Mouse (Mus musculus): ENCODE data around the gene Hist2h2ab. TPM values are rescaled to one million over a fixed set of nuclear protein-coding genes. Genes with fewer than 3 reads are reported as not detected.
"Not testable (repeated sequence)": the region's sequence is repeated elsewhere in the genome, so short reads cannot be mapped to it uniquely, and the experiment has no call there.

Gene Hist2h2ab
- polyA plus RNA-seq, 1 experiment from 2014 or later = not detected

DNA sequence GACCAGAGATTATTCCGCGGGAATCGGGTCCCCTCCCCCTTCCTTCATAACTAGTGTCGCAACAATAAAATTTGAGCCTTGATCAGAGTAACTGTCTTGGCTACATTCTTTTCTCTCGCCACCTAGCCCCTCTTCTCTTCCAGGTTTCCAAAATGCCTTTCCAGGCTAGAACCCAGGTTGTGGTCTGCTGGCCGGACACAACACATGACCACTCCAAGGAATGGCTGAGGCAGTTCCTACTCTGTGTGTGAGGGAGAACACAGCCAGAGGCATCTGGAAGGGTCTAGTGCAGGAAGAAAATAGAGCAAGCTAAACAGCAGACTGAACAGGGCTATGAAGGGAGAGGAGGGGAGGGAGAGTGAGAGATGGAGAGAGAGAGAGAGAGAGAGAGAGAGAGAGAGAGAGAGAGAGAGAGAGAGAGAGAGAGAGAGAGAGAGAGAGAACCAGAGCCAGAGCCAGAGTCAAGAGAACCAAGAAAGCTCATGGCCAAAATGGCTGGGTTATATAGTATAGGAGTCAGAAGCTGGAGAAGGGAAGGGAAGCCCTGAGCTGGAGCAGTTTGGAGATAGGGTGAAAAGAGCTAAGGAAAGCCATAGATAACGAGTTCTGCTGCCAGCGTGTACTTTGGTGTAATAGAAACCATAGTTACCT is 20.9 kb upstream of the Hist2h2ab start:
- not testable (repeated sequence) for H3K27ac ChIP-seq (replicated peaks); H3K27me3 ChIP-seq; ATAC-seq (ENCODE audit: insufficient number of reproducible peaks, low FRiP score, low TSS enrichment, low read depth); H3K4me2 ChIP-seq (replicated peaks); H3K9me3 ChIP-seq (replicated peaks); H3K4me3 ChIP-seq (replicated peaks); H3K9ac ChIP-seq; H3K36me3 ChIP-seq
- 43% methylated on average over 5 of the region's 8 CpGs for WGBS
- peaks cover 14% of the 10 kb centered on the region for H3K4me1 ChIP-seq

- no peak for ATAC-seq (ENCODE audit: insufficient number of reproducible peaks, low FRiP score, low TSS enrichment, low read depth)
- H3K36me3 ChIP-seq = no peaks in the 10 kb centered on the region
- H3K9me3 ChIP-seq (replicated peaks) = no peaks in the 10 kb centered on the region
- WGBS = 44% methylated on average over 2 of the region's 2 CpGs
- H3K27ac ChIP-seq (replicated peaks) = no peak overlapping the region
- no peak overlapping the region for H3K9ac ChIP-seq
- no peaks in the 10 kb centered on the region for H3K27me3 ChIP-seq
- H3K4me3 ChIP-seq (replicated peaks) = no peak overlapping the region
- H3K4me2 ChIP-seq (replicated peaks) = no peak overlapping the region
- peaks cover 14% of the 10 kb centered on the region for H3K4me1 ChIP-seq
These were observed 19.9 kb upstream of the Hist2h2ab start for GRCm38 (mm10) chr3:96199731-96200130.

DNA sequence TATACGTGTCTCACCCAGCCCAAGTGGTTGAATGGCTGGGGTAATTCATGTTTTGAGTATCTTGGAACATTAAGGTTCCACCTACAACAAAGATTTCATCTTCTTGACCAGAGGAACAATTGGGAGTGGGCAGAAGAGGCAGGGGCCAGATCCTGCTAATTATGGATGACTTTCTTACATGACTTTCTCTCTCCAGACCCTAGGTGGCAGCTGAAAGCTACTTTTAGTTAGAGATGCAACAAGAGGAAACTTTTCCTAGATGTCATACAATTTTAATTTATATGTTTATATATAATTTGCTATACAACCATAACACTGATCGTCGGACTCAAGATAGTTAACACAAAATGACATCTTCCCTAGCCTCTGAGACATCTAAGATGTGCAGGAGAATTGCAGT is 11.8 kb upstream of the Hist2h2ab start:
- 69% methylated on average over 3 of the region's 3 CpGs for WGBS
- no peak overlapping the region for H3K4me3 ChIP-seq (replicated peaks)
- H3K4me1 ChIP-seq = 0 out of 2 replicates have a peak, but pooled peaks cover 4% of the 10 kb centered on the region
- H3K9me3 ChIP-seq (replicated peaks) = no peaks in the 10 kb centered on the region
- H3K36me3 ChIP-seq = no peaks in the 10 kb centered on the region
- no peak overlapping the region for H3K4me2 ChIP-seq (replicated peaks)
- H3K9ac ChIP-seq = no peak overlapping the region
- no peak overlapping the region for H3K27ac ChIP-seq (replicated peaks)
- no peaks in the 10 kb centered on the region for H3K27me3 ChIP-seq
- ATAC-seq (ENCODE audit: insufficient number of reproducible peaks, low FRiP score, low TSS enrichment, low read depth) = no peak

DNA sequence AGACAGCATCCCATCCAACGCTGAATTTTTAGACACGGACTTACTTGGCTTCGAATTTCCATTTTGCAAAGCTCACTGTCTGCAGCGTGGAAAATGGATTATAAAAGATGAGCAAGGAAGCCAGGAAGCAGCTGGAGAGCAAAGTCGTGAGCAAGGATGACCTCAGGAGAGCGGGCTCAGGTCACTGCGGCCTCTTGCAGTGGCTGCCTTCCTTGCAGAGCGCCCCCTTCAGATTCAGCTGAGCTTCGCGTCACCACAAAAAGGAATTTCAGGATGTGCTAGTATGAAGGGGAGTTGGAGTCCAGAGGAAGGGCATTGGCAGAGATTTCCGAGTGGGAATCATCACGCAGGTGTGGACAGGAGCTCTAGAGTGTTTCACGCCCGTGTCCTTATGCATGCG is 10.4 kb upstream of the Hist2h2ab start:
- 21% methylated on average over 15 of the region's 15 CpGs for WGBS
- ATAC-seq (ENCODE audit: insufficient number of reproducible peaks, low FRiP score, low TSS enrichment, low read depth) = no peak

DNA sequence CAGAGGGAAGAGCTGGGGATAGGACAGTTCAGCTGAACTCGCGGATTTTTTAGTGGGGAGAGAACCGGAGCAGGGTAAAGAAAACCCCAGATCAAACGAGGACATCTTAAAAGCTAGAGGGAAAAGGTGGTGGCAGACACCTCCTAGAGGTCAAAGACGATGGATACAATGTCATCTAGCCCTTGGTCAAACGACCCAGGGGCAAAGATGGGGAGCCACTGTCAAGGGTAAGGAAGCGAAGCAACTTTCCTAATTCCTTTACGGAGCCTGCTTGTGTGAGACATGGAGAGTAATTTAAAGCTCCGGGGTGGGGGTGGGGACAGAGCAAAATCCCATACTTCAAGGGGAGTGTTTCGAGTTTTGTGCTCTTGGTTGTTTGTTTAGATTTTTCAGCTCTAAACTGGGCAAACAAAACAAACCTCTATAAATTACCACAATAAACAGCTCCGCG is 449 bp upstream of the Hist2h2ab start:
- Histone ChIP-seq H3K27ac (replicated peaks) (peak overlapping the region; percentile 100), H3K4me3 (replicated peaks) (peak overlapping the region; percentile 65), H3K4me1 (peaks cover 31% of the 10 kb centered on the region), H3K9ac (peak overlapping the region; percentile 76), H3K4me2 (replicated peaks) (peak overlapping the region; percentile 69), H3K27me3 (no peaks in the 10 kb centered on the region), H3K36me3 (no peaks in the 10 kb centered on the region), H3K9me3 (replicated peaks) (no peaks in the 10 kb centered on the region)
- under 1% methylated on average over 12 of the region's 12 CpGs for WGBS
- no peak for ATAC-seq (ENCODE audit: insufficient number of reproducible peaks, low FRiP score, low TSS enrichment, low read depth)

More for the DNA sequence above, 10.4 kb upstream of the Hist2h2ab start:
- Histone ChIP-seq H3K36me3 (no peaks in the 10 kb centered on the region), H3K27me3 (no peaks in the 10 kb centered on the region), H3K4me1 (0 out of 2 replicates have a peak, but pooled peaks cover 4% of the 10 kb centered on the region), H3K9ac (no peak overlapping the region), H3K9me3 (replicated peaks) (no peaks in the 10 kb centered on the region), H3K4me2 (replicated peaks) (no peak overlapping the region), H3K27ac (replicated peaks) (no peak overlapping the region), H3K4me3 (replicated peaks) (no peak overlapping the region)

DNA sequence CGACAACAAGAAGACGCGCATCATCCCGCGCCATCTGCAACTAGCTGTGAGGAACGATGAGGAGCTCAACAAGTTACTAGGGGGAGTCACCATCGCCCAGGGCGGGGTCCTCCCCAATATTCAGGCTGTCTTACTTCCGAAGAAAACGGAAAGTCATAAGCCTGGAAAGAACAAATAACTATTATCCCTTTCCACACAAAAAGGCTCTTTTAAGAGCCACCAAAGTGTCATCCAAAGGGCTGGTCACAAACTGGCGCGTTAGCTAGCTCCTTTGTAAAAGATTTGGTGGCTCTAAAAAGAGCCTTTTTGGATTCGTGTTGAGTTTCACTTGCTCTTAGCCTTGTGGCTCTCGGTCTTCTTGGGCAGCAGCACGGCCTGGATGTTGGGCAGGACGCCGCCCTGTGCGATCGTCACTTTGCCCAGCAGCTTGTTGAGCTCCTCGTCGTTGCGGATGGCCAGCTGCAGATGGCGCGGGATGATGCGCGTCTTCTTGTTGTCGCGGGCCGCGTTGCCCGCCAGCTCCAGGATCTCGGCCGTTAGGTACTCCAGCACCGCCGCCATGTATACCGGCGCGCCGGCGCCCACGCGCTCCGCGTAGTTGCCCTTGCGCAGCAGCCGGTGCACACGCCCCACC is 583 bp downstream of the Hist2h2ab start:
- not testable (repeated sequence) for H3K27me3 ChIP-seq; H3K9me3 ChIP-seq (replicated peaks); H3K36me3 ChIP-seq
- ATAC-seq (ENCODE audit: insufficient number of reproducible peaks, low FRiP score, low TSS enrichment, low read depth) = 0 out of 2 replicates have a peak, but pooled peaks have one; percentile 0
- WGBS = under 1% methylated on average over 41 of the region's 47 CpGs
- peak overlapping the region; percentile 100 for H3K27ac ChIP-seq (replicated peaks)
- peaks cover 31% of the 10 kb centered on the region for H3K4me1 ChIP-seq
- H3K9ac ChIP-seq = peak overlapping the region; percentile 76
- H3K4me3 ChIP-seq (replicated peaks) = peak overlapping the region; percentile 65
- H3K4me2 ChIP-seq (replicated peaks) = peak overlapping the region; percentile 69

GRCm38 (mm10) chr3:96220765-96221639 is 1.3 kb downstream of the Hist2h2ab start, which contains the start of the genes Hist2h2ac and Hist2h2be:
Gene Hist2h2ac, minus strand, starts transcription at chr3:96220880.
Gene Hist2h2be, plus strand, starts transcription at chr3:96221119.
- Histone ChIP-seq H3K4me1 (peaks cover 31% of the 10 kb centered on the region), H3K9ac (peak within 1 kb of the TSS; percentile 76), H3K27me3 (no peaks in the 10 kb centered on the region), H3K27ac (replicated peaks) (peak within 1 kb of the TSS; percentile 100), H3K4me2 (replicated peaks) (peak within 1 kb of the TSS; percentile 69), H3K36me3 (no peaks in the 10 kb centered on the region), H3K4me3 (replicated peaks) (peak within 1 kb of the TSS; percentile 65), H3K9me3 (replicated peaks) (no peaks in the 10 kb centered on the region)
- peak; percentile 88 for ATAC-seq (ENCODE audit: insufficient number of reproducible peaks, low FRiP score, low TSS enrichment, low read depth)
- under 1% methylated on average over 43 of the region's 43 CpGs for WGBS

GRCm38 (mm10) chr3:96221640-96222038 is 2.0 kb downstream of the Hist2h2ab start:
- H3K4me1 ChIP-seq = peaks cover 31% of the 10 kb centered on the region
- H3K36me3 ChIP-seq = no peaks in the 10 kb centered on the region
- ATAC-seq (ENCODE audit: insufficient number of reproducible peaks, low FRiP score, low TSS enrichment, low read depth) = no peak
- peak overlapping the region; percentile 65 for H3K4me3 ChIP-seq (replicated peaks)
- no peaks in the 10 kb centered on the region for H3K27me3 ChIP-seq
- 20% methylated on average over 9 of the region's 9 CpGs for WGBS
- H3K4me2 ChIP-seq (replicated peaks) = peak overlapping the region; percentile 69
- H3K27ac ChIP-seq (replicated peaks) = peak overlapping the region; percentile 100
- H3K9me3 ChIP-seq (replicated peaks) = no peaks in the 10 kb centered on the region
- peak overlapping the region; percentile 52 for H3K9ac ChIP-seq

- Histone ChIP-seq H3K4me3 (replicated peaks) (no peak overlapping the region), H3K36me3 (no peaks in the 10 kb centered on the region), H3K4me2 (replicated peaks) (peak overlapping the region; percentile 69; the same call in 1 of the 2 replicates), H3K9ac (no peak overlapping the region), H3K27ac (replicated peaks) (no peak overlapping the region), H3K9me3 (replicated peaks) (no peaks in the 10 kb centered on the region), H3K27me3 (no peaks in the 10 kb centered on the region), H3K4me1 (peaks cover 35% of the 10 kb centered on the region)
- WGBS = 87% methylated on average over 4 of the region's 4 CpGs
- ATAC-seq (ENCODE audit: insufficient number of reproducible peaks, low FRiP score, low TSS enrichment, low read depth) = no peak
These were observed 3.1 kb downstream of the Hist2h2ab start for GRCm38 (mm10) chr3:96222774-96223173.

GRCm38 (mm10) chr3:96225421-96225820 is 5.8 kb downstream of the Hist2h2ab start:
- 42% methylated on average over 2 of the region's 2 CpGs for WGBS
- Histone ChIP-seq H3K9ac (no peak overlapping the region), H3K4me3 (replicated peaks) (no peak overlapping the region), H3K9me3 (replicated peaks) (no peaks in the 10 kb centered on the region), H3K4me1 (peaks cover 27% of the 10 kb centered on the region), H3K4me2 (replicated peaks) (no peak overlapping the region), H3K27ac (replicated peaks) (no peak overlapping the region), H3K36me3 (no peaks in the 10 kb centered on the region), H3K27me3 (no peaks in the 10 kb centered on the region)
- no peak for ATAC-seq (ENCODE audit: insufficient number of reproducible peaks, low FRiP score, low TSS enrichment, low read depth)

All from embryonic facial prominence, embryonic 15.5 days (tissue).